Mouse (Mus musculus) heart, adult 2 months (tissue): Measurements from ENCODE around the gene Gdpd1.

Experiments
- EP300 ChIP-seq: fragments of 200-500 bp; IDR thresholded peaks from 2 replicates; pipeline ENCODE4 v1.6.1; 2011; ENCODE audit warnings: low read depth, low read length, control low read depth; ENCODE audit not compliant: insufficient read depth
- POLR2A ChIP-seq: fragments of 200-500 bp; IDR thresholded peaks from 2 replicates; pipeline ENCODE4 v1.6.1; 2011; ENCODE audit warnings: mild to moderate bottlenecking, low read depth, low read length, control low read depth; ENCODE audit not compliant: insufficient read depth

DNA sequence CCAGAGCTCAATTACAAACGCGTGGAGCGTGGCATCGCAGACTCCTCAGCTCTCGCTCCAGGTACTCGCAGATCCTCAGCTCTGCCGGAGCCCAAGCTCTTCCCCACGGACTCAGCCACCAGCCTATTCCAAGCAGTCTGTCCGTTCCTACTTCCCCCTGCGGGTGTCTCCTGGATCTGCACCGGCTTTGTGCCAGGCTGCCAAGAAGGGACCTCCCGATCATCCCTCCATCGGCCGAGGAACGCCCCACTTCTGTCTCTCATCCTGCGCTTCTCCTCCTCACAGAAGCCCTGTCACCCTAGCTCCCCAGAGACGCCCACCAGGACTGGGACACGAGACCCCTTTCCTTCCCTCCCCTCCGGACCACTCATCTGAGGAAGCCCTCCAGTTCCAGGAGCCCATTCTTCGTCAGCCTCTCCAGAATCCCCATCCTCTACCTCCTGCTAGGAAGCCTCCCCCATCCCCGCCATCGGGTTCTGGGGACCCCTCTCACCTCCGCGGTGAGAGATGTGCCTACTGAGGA lies 458 bp downstream of the Gdpd1 start:
- TF ChIP-seq POLR2A = no peak
- no peak for TF ChIP-seq EP300
